Mouse (Mus musculus): Measurements from ENCODE around the gene Defb35.

GRCm38 (mm10) chr8:21955321-21955720, 17.2 kb downstream of the Defb35 start:
- TF ChIP-seq CTCF (IDR thresholded peaks at IDR 0.05; ENCODE audit: extremely low read depth, insufficient read depth, low read length) (peak; percentile 60), POLR2A (IDR thresholded peaks at IDR 0.05; ENCODE audit: extremely low read depth, insufficient read depth, low read length) (no peak)

Measured in cortical plate, adult 2 months (tissue).